Mouse (Mus musculus) liver, embryonic 14.5 days (tissue): Measurements from ENCODE around the gene Sit1. TPM values are rescaled to one million over a fixed set of nuclear protein-coding genes. Genes with fewer than 3 reads are reported as not detected.
A peak's percentile ranks its signal among the peaks of the same experiment; 100 is the strongest.

Source experiments
- ATAC-seq: fragments of 200-750 bp; cut with Nextera tagmentation; 2 replicates; pipeline ENCODE4 v1.8.0; 2017; ENCODE audit warnings: moderate number of reproducible peaks, mild to moderate bottlenecking, moderate library complexity; ENCODE audit not compliant: insufficient read depth
- DNase-seq, 3 experiments: peaks; one replicate each; pipeline ENCODE4 v3.0.0-alpha.2; 2012 to 2013; ENCODE audit warnings: low read depth in 3 of 3, low spot score in 3 of 3
- H3K27ac ChIP-seq: fragments of 300-500 bp; sonication (generic); 2 replicates; pipeline ENCODE4 v1.5.1; 2014; ENCODE audit warnings: moderate library complexity, mild to moderate bottlenecking, control low read depth, inconsistent platforms
- H3K27me3 ChIP-seq: fragments of 300-500 bp; sonication (generic); 2 replicates; pipeline ENCODE4 v1.6.1; 2014; ENCODE audit warnings: mild to moderate bottlenecking, low read length, moderate library complexity; ENCODE audit not compliant: control insufficient read depth, insufficient read depth
- H3K36me3 ChIP-seq: fragments of 300-500 bp; sonication (generic); replicated peaks from 2 replicates; pipeline ENCODE4 v1.6.1; 2014; ENCODE audit warnings: low read depth; ENCODE audit not compliant: control insufficient read depth, insufficient read depth
- H3K4me1 ChIP-seq, 2 experiments: fragments of 200-500 bp in 1 of 2; fragments of 300-500 bp in 1 of 2; sonication (generic) in 1 of 2; replicated peaks; 2 replicates each; pipeline ENCODE4 v1.6.1; 2012 to 2014; ENCODE audit warnings: antibody characterized with exemption in 1 of 2, inconsistent platforms in 1 of 2, low read length in 1 of 2; ENCODE audit not compliant: control insufficient read depth in 2 of 2, insufficient read depth in 2 of 2
- H3K4me2 ChIP-seq: fragments of 300-500 bp; sonication (generic); 2 replicates; pipeline ENCODE4 v1.6.1; 2014; ENCODE audit warnings: low read depth, mild to moderate bottlenecking, control low read depth, moderate library complexity
- H3K4me3 ChIP-seq, 2 experiments: fragments of 200-500 bp in 1 of 2; fragments of 300-500 bp in 1 of 2; sonication (generic) in 1 of 2; 2 replicates each; pipeline ENCODE4 v1.5.1; 2012 to 2014; ENCODE audit warnings: low read depth in 2 of 2, low read length in 2 of 2, mild to moderate bottlenecking in 2 of 2, control low read depth in 1 of 2, inconsistent platforms in 1 of 2, moderate library complexity in 1 of 2; ENCODE audit not compliant: insufficient read depth in 1 of 2
- H3K9ac ChIP-seq: fragments of 300-500 bp; sonication (generic); replicated peaks from 2 replicates; pipeline ENCODE4 v1.6.1; 2014; ENCODE audit warnings: mild to moderate bottlenecking, control low read depth, moderate library complexity
- H3K9me3 ChIP-seq: fragments of 300-500 bp; sonication (generic); 2 replicates; pipeline ENCODE4 v1.6.1; 2016; ENCODE audit warnings: low read length, mixed read lengths; ENCODE audit not compliant: control insufficient read depth
- CTCF ChIP-seq: IDR thresholded peaks from 2 replicates; pipeline ENCODE4 v1.5.1; 2016; ENCODE audit warnings: antibody characterized with exemption, low read depth, control low read depth
- EP300 ChIP-seq: IDR thresholded peaks from 2 replicates; pipeline ENCODE4 v1.6.1; 2016; ENCODE audit warnings: antibody characterized with exemption, low read depth
- WGBS: fragments of 180-500 bp; shearing (Covaris S2); extraction: QIAGEN DNeasy Blood & Tissue Kit; methylation state at CpG from one replicate; pipeline ENCODE4 v1.1.7; 2014; ENCODE audit not compliant: insufficient replicate concordance; 5-methylcytosine and 5-hydroxymethylcytosine counted together
- polyA plus RNA-seq, 2 experiments: library from polyadenylated mRNA; depleted of rRNA in 1 of 2; stranded (reverse) in 1 of 2; unstranded in 1 of 2; fragments of >200 nt; fragmentation: Nextera tagmentation in 1 of 2; extraction: Ambion mirVana in 1 of 2; gene quantifications; 2 replicates each; pipeline versions ENCODE4 v1.2.1 to v1.2.3; 2012 to 2014

Gene Sit1
- polyA plus RNA-seq, 2 experiments: 0.04 TPM; not detected in 1

GRCm38 (mm10) chr4:43503041-43503440 lies 19.5 kb upstream of the Sit1 start:
- 67% methylated on average over 2 of the region's 2 CpGs for WGBS
- DNase-seq (no peak), ATAC-seq (no peak)
- Histone ChIP-seq H3K4me1 (peaks cover 4 to 22% of the 10 kb centered on the region in 2 experiments), H3K27ac (no peak overlapping the region), H3K36me3 (no peaks in the 10 kb centered on the region), H3K27me3 (no peaks in the 10 kb centered on the region), H3K9ac (no peak overlapping the region), H3K4me2 (no peak overlapping the region), H3K9me3 (no peaks in the 10 kb centered on the region), H3K4me3 (no peak overlapping the region)
- TF ChIP-seq EP300 (no peak), CTCF (no peak)

GRCm38 (mm10) chr4:43499407-43500333 lies 16.1 kb upstream of the Sit1 start, which contains the start of gene Arhgef39:
Arhgef39 (minus strand) TSS chr4:43499695.
- no peaks in the 10 kb centered on the region for H3K27me3 ChIP-seq
- peaks cover 19% of the 10 kb centered on the region for H3K36me3 ChIP-seq
- peaks cover 8 to 24% of the 10 kb centered on the region in 2 experiments for H3K4me1 ChIP-seq
- H3K4me3 ChIP-seq: peak within 1 kb of the TSS; percentile 75 to 76
- H3K9me3 ChIP-seq: no peaks in the 10 kb centered on the region
- peak within 1 kb of the TSS; percentile 36 for H3K27ac ChIP-seq
- peak within 1 kb of the TSS; percentile 75 for H3K4me2 ChIP-seq
- DNase-seq: peak; percentile 77 to 82 (median 79)
- H3K9ac ChIP-seq: peak within 1 kb of the TSS; percentile 85
- TF ChIP-seq EP300: no peak
- TF ChIP-seq CTCF: no peak; the same call in 1 of the 2 replicates
- ATAC-seq: peak; percentile 90
- 8% methylated on average over 50 of the region's 50 CpGs for WGBS

- ATAC-seq (peak; percentile 77), DNase-seq (peak in 2 of 3 experiments; percentile 39 to 50)
- Histone ChIP-seq H3K36me3 (peaks cover 19% of the 10 kb centered on the region), H3K4me2 (peak overlapping the region; percentile 75), H3K27ac (peak overlapping the region; percentile 36), H3K9ac (peak overlapping the region; percentile 85), H3K4me3 (peak overlapping the region; percentile 75 to 76), H3K4me1 (peaks cover 12 to 26% of the 10 kb centered on the region in 2 experiments), H3K9me3 (no peaks in the 10 kb centered on the region), H3K27me3 (no peaks in the 10 kb centered on the region)
- TF ChIP-seq EP300 (no peak), CTCF (peak; percentile 80)
- WGBS: 6% methylated on average over 8 of the region's 8 CpGs
Measured at GRCm38 (mm10) chr4:43498983-43499382, 15.4 kb upstream of the Sit1 start.

DNA sequence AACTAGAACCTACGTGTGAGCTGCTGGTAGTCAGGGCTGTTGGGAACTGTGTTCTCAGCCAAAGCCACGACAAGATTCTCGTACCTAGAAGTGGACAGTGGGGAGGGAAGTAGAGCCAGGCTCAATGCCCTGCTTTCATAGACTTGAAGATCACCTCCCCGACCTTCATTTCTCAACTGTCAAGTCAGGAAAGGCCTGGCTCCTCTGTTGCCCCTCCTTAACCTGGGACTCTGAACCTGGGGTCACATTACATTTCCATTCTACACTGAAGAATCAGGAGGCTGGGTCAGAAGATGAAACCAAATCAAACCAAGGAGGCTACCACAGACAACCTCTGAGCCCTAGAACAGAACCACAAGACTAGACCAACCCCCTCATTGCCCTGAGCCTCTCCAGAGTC lies 14.4 kb upstream of the Sit1 start:
- peaks cover 12 to 25% of the 10 kb centered on the region in 2 experiments for H3K4me1 ChIP-seq
- DNase-seq (no peak), ATAC-seq (no peak)
- H3K36me3 ChIP-seq: peaks cover 19% of the 10 kb centered on the region
- no peak overlapping the region for H3K27ac ChIP-seq
- H3K4me3 ChIP-seq: peak overlapping the region; percentile 75 to 76
- H3K4me2 ChIP-seq: peak overlapping the region; percentile 75
- WGBS: 63% methylated on average over 4 of the region's 4 CpGs
- H3K27me3 ChIP-seq: no peaks in the 10 kb centered on the region
- TF ChIP-seq EP300: no peak
- no peak for TF ChIP-seq CTCF
- peak overlapping the region; percentile 85 for H3K9ac ChIP-seq
- H3K9me3 ChIP-seq: no peaks in the 10 kb centered on the region

DNA sequence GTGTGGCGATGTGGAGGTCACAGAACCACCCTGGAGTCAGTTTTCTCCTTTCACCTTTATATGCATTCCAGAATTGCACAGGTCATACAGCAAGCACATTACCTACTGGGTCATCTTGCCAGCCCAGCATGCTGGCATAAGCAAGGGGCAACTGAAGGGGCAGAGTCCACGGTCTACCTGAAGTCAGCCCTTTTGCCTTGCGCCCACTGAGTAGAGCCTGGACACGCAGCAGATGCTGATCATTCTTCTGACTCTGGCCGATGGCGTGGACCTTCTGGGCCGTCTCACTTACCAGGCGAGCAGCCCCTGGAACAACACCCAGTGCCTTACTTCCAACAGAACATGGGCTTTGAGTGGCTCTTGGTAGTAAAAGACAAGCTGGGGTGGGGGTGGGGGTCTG lies 13.9 kb upstream of the Sit1 start:
- peaks cover 19% of the 10 kb centered on the region for H3K36me3 ChIP-seq
- H3K9ac ChIP-seq: no peak overlapping the region; the same call in 1 of the 2 replicates
- DNase-seq (no peak), ATAC-seq (no peak)
- H3K27me3 ChIP-seq: no peaks in the 10 kb centered on the region
- H3K4me2 ChIP-seq: peak overlapping the region; percentile 75
- H3K4me1 ChIP-seq: peaks cover 12 to 25% of the 10 kb centered on the region in 2 experiments
- H3K27ac ChIP-seq: no peak overlapping the region
- TF ChIP-seq EP300 (no peak), CTCF (no peak)
- peak overlapping the region in 1 of 2 experiments; percentile 75; a peak in 2 of 4 replicates for H3K4me3 ChIP-seq
- H3K9me3 ChIP-seq: no peaks in the 10 kb centered on the region
- WGBS: 90% methylated on average over 8 of the region's 8 CpGs
